Mouse (Mus musculus): ENCODE data around the gene Farsa. TPM values are rescaled to one million over a fixed set of nuclear protein-coding genes. Genes with fewer than 3 reads are reported as not detected.
A peak's percentile ranks its signal among the peaks of the same experiment; 100 is the strongest.
"Not testable (repeated sequence)": the region's sequence is repeated elsewhere in the genome, so short reads cannot be mapped to it uniquely, and the experiment has no call there.

Farsa gene
- polyA plus RNA-seq, 1 experiment from 2014 or later: 85.9 TPM

DNA sequence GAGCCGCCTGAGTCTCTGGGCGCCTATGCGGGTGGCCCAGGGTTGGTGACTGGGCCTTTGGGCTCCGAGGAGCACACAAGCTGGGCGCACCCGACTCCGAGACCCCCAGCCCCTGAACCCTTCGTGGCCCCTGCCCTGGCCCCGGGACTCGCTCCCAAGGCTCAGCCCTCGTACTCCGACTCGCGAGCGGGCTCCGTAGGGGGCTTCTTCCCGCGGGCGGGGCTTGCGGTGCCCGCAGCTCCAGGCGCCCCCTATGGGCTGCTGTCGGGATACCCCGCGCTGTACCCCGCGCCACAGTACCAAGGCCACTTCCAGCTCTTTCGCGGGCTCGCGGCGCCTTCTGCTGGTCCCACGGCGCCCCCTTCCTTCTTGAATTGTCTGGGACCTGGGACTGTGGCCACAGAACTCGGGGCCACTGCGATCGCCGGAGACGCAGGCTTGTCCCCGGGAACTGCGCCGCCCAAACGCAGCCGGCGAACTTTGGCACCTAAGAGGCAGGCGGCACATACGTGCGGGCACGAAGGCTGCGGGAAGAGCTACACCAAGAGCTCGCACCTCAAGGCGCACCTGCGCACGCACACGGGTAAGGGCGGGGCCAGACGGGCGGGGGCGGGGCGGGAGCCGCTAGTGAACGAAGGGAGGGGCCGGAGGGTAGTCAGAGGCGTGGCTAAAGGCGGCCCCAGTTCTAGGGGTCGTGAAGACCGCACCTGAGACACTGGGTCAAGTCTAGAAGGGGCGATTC, 46.3 kb downstream of the Farsa start:
- Histone ChIP-seq H3K4me1 (ENCODE audit: control insufficient read depth, insufficient read depth, low read length) (peaks cover 9% of the 10 kb centered on the region; the same call in 1 of the 2 replicates), H3K9me3 (replicated peaks; ENCODE audit: control insufficient read depth, low read length) (no peaks in the 10 kb centered on the region), H3K9ac (ENCODE audit: low read length) (peak overlapping the region; percentile 90), H3K27ac (ENCODE audit: low read length) (peak overlapping the region; percentile 84), H3K36me3 (ENCODE audit: control insufficient read depth, insufficient read depth, low read length) (no peaks in the 10 kb centered on the region), H3K4me2 (ENCODE audit: low read depth, low read length) (peak overlapping the region; percentile 100), H3K27me3 (ENCODE audit: control insufficient read depth, insufficient read depth, low read length) (no peaks in the 10 kb centered on the region), H3K4me3 (replicated peaks; ENCODE audit: low read length) (peak overlapping the region; percentile 67)
- peak; percentile 90 for ATAC-seq (ENCODE audit: insufficient read depth, low FRiP score)
- under 1% methylated on average over 68 of the region's 68 CpGs for WGBS

GRCm38 (mm10) chr8:84904351-84904750, 47.6 kb downstream of the Farsa start:
- 88% methylated on average over 7 of the region's 7 CpGs for WGBS
- Histone ChIP-seq H3K4me1 (ENCODE audit: control insufficient read depth, insufficient read depth, low read length) (peaks cover 15% of the 10 kb centered on the region), H3K27me3 (ENCODE audit: control insufficient read depth, insufficient read depth, low read length) (no peaks in the 10 kb centered on the region), H3K27ac (ENCODE audit: low read length) (no peak overlapping the region), H3K4me2 (ENCODE audit: low read depth, low read length) (no peak overlapping the region), H3K9ac (ENCODE audit: low read length) (no peak overlapping the region), H3K36me3 (ENCODE audit: control insufficient read depth, insufficient read depth, low read length) (no peaks in the 10 kb centered on the region), H3K9me3 (replicated peaks; ENCODE audit: control insufficient read depth, low read length) (no peaks in the 10 kb centered on the region), H3K4me3 (replicated peaks; ENCODE audit: low read length) (no peak overlapping the region)
- ATAC-seq (ENCODE audit: insufficient read depth, low FRiP score): no peak

- Histone ChIP-seq H3K4me2 (ENCODE audit: low read depth, low read length) (no peak overlapping the region), H3K9ac (ENCODE audit: low read length) (no peak overlapping the region), H3K4me3 (replicated peaks; ENCODE audit: low read length) (no peak overlapping the region), H3K27ac (ENCODE audit: low read length) (no peak overlapping the region), H3K9me3 (replicated peaks; ENCODE audit: control insufficient read depth, low read length) (no peaks in the 10 kb centered on the region), H3K27me3 (ENCODE audit: control insufficient read depth, insufficient read depth, low read length) (peaks cover 10% of the 10 kb centered on the region), H3K36me3 (ENCODE audit: control insufficient read depth, insufficient read depth, low read length) (no peaks in the 10 kb centered on the region), H3K4me1 (ENCODE audit: control insufficient read depth, insufficient read depth, low read length) (peaks cover 16% of the 10 kb centered on the region)
- ATAC-seq (ENCODE audit: insufficient read depth, low FRiP score): no peak
- WGBS: 91% methylated on average over 9 of the region's 9 CpGs
Observed at GRCm38 (mm10) chr8:84907037-84907436, 50.2 kb downstream of the Farsa start.

GRCm38 (mm10) chr8:84907493-84907892, 50.7 kb downstream of the Farsa start:
- Histone ChIP-seq H3K9ac (ENCODE audit: low read length) (no peak overlapping the region), H3K4me3 (replicated peaks; ENCODE audit: low read length) (no peak overlapping the region), H3K27me3 (ENCODE audit: control insufficient read depth, insufficient read depth, low read length) (peaks cover 15% of the 10 kb centered on the region), H3K4me1 (ENCODE audit: control insufficient read depth, insufficient read depth, low read length) (peaks cover 13% of the 10 kb centered on the region), H3K4me2 (ENCODE audit: low read depth, low read length) (no peak overlapping the region), H3K27ac (ENCODE audit: low read length) (no peak overlapping the region), H3K36me3 (ENCODE audit: control insufficient read depth, insufficient read depth, low read length) (no peaks in the 10 kb centered on the region), H3K9me3 (replicated peaks; ENCODE audit: control insufficient read depth, low read length) (no peaks in the 10 kb centered on the region)
- no peak for ATAC-seq (ENCODE audit: insufficient read depth, low FRiP score)
- WGBS: 71% methylated on average over 8 of the region's 8 CpGs

DNA sequence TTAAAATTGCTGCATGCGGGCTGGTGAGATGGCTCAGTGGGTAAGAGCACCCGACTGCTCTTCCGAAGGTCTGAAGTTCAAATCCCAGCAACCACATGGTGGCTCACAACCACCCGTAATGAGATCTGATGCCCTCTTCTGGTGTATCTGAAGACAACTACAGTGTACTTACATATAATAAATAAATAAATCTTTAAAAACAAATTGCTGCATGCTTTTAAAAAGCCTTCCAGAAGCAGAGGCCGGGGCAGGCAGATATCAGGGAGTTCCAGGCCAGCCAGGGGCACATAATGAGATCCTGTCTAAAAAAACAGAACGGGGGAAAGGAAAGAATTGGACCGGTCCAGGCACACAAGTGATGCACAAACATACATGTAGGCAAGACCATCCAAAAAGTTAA, 51.2 kb downstream of the Farsa start:
- Histone ChIP-seq H3K9ac (ENCODE audit: low read length) (peak overlapping the region; percentile 51), H3K4me3 (replicated peaks; ENCODE audit: low read length) (peak overlapping the region; percentile 65), H3K27me3 (ENCODE audit: control insufficient read depth, insufficient read depth, low read length) (peaks cover 18% of the 10 kb centered on the region), H3K4me1 (ENCODE audit: control insufficient read depth, insufficient read depth, low read length) (peaks cover 16% of the 10 kb centered on the region), H3K4me2 (ENCODE audit: low read depth, low read length) (peak overlapping the region; percentile 96)
- not testable (repeated sequence) for ATAC-seq (ENCODE audit: insufficient read depth, low FRiP score); H3K27ac ChIP-seq (ENCODE audit: low read length); H3K9me3 ChIP-seq (replicated peaks; ENCODE audit: control insufficient read depth, low read length); H3K36me3 ChIP-seq (ENCODE audit: control insufficient read depth, insufficient read depth, low read length)
- WGBS: 24% methylated on average over 6 of the region's 7 CpGs

- Histone ChIP-seq H3K4me3 (replicated peaks; ENCODE audit: low read length) (peak within 1 kb of the TSS; percentile 65), H3K9me3 (replicated peaks; ENCODE audit: control insufficient read depth, low read length) (no peaks in the 10 kb centered on the region), H3K36me3 (ENCODE audit: control insufficient read depth, insufficient read depth, low read length) (no peaks in the 10 kb centered on the region), H3K27me3 (ENCODE audit: control insufficient read depth, insufficient read depth, low read length) (peaks cover 21% of the 10 kb centered on the region), H3K9ac (ENCODE audit: low read length) (peak within 1 kb of the TSS; percentile 79), H3K4me2 (ENCODE audit: low read depth, low read length) (peak within 1 kb of the TSS; percentile 96), H3K27ac (ENCODE audit: low read length) (no peak within 1 kb of the TSS), H3K4me1 (ENCODE audit: control insufficient read depth, insufficient read depth, low read length) (peaks cover 11% of the 10 kb centered on the region)
- peak; percentile 95 for ATAC-seq (ENCODE audit: insufficient read depth, low FRiP score)
- under 1% methylated on average over 45 of the region's 45 CpGs for WGBS
Observed at GRCm38 (mm10) chr8:84908421-84909161, 51.8 kb downstream of the Farsa start, which contains the start of gene Dnase2a. TSS of gene Dnase2a (plus strand) at chr8:84908560.

DNA sequence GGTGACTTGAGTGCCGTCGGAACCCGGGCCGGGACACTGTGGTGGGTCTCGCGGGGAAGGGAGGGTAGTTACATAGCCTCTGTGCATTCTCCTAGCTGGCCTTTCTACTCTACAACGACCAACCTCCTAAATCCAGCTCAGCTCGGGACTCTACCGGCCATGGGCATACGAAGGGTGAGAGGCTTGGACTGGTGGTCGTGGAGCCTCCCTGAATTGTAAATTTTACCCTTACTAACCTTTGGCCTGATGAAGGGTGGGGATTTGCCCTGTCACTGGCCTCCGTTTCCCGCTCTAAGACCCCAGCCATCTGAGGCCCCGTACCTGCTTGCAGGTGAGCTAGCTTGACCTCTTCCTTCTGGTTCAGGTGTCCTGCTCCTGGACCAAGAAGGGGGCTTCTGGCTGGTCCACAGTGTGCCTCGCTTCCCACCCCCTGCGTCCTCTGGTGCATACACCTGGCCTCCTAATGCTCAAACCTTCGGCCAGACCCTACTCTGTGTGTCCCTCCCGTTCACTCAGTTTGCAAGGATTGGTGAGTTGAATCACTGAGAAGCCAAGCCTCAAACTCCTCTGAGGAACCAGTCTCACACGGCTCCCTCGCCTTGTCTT, 52.5 kb downstream of the Farsa start:
- 46% methylated on average over 20 of the region's 20 CpGs for WGBS
- ATAC-seq (ENCODE audit: insufficient read depth, low FRiP score): 0 out of 2 replicates have a peak, but pooled peaks have one; percentile 6

GRCm38 (mm10) chr8:84909949-84910348, 53.2 kb downstream of the Farsa start:
- Histone ChIP-seq H3K4me1 (ENCODE audit: control insufficient read depth, insufficient read depth, low read length) (peaks cover 11% of the 10 kb centered on the region), H3K36me3 (ENCODE audit: control insufficient read depth, insufficient read depth, low read length) (no peaks in the 10 kb centered on the region), H3K9ac (ENCODE audit: low read length) (no peak overlapping the region), H3K27me3 (ENCODE audit: control insufficient read depth, insufficient read depth, low read length) (peaks cover 21% of the 10 kb centered on the region), H3K4me2 (ENCODE audit: low read depth, low read length) (no peak overlapping the region), H3K4me3 (replicated peaks; ENCODE audit: low read length) (no peak overlapping the region), H3K27ac (ENCODE audit: low read length) (no peak overlapping the region), H3K9me3 (replicated peaks; ENCODE audit: control insufficient read depth, low read length) (no peaks in the 10 kb centered on the region)
- ATAC-seq (ENCODE audit: insufficient read depth, low FRiP score): no peak
- WGBS: 73% methylated on average over 5 of the region's 5 CpGs

More for the DNA sequence above, 52.5 kb downstream of the Farsa start:
- Histone ChIP-seq H3K36me3 (ENCODE audit: control insufficient read depth, insufficient read depth, low read length) (no peaks in the 10 kb centered on the region), H3K4me2 (ENCODE audit: low read depth, low read length) (peak overlapping the region; percentile 96), H3K9ac (ENCODE audit: low read length) (peak overlapping the region; percentile 79), H3K27me3 (ENCODE audit: control insufficient read depth, insufficient read depth, low read length) (peaks cover 21% of the 10 kb centered on the region), H3K9me3 (replicated peaks; ENCODE audit: control insufficient read depth, low read length) (no peaks in the 10 kb centered on the region), H3K27ac (ENCODE audit: low read length) (no peak overlapping the region), H3K4me1 (ENCODE audit: control insufficient read depth, insufficient read depth, low read length) (peaks cover 11% of the 10 kb centered on the region), H3K4me3 (replicated peaks; ENCODE audit: low read length) (peak overlapping the region; percentile 65)

- Histone ChIP-seq H3K27ac (ENCODE audit: low read length) (no peak overlapping the region), H3K4me1 (ENCODE audit: control insufficient read depth, insufficient read depth, low read length) (peaks cover 11% of the 10 kb centered on the region), H3K27me3 (ENCODE audit: control insufficient read depth, insufficient read depth, low read length) (peaks cover 21% of the 10 kb centered on the region), H3K9ac (ENCODE audit: low read length) (no peak overlapping the region), H3K4me3 (replicated peaks; ENCODE audit: low read length) (no peak overlapping the region), H3K36me3 (ENCODE audit: control insufficient read depth, insufficient read depth, low read length) (no peaks in the 10 kb centered on the region), H3K4me2 (ENCODE audit: low read depth, low read length) (no peak overlapping the region), H3K9me3 (replicated peaks; ENCODE audit: control insufficient read depth, low read length) (0 out of 2 replicates have a peak, but pooled peaks cover 4% of the 10 kb centered on the region)
- WGBS: 89% methylated on average over 6 of the region's 6 CpGs
- no peak for ATAC-seq (ENCODE audit: insufficient read depth, low FRiP score)
Observed at GRCm38 (mm10) chr8:84910551-84910950, 53.8 kb downstream of the Farsa start.
